Mouse (Mus musculus): ENCODE data around the gene Gm28635.

GRCm38 (mm10) chr2:84636231-84636741 is 41.6 kb downstream of the Gm28635 start:
- TF ChIP-seq CTCF (IDR thresholded peaks at IDR 0.05; ENCODE audit: control insufficient read depth, insufficient read depth, low read length) (no peak), POLR2A (IDR thresholded peaks at IDR 0.05; ENCODE audit: borderline replicate concordance, control insufficient read depth, low read depth, low read length) (no peak)
